26 mouse cellular contexts compared by ENCODE assay signal in the genomic region with DNA sequence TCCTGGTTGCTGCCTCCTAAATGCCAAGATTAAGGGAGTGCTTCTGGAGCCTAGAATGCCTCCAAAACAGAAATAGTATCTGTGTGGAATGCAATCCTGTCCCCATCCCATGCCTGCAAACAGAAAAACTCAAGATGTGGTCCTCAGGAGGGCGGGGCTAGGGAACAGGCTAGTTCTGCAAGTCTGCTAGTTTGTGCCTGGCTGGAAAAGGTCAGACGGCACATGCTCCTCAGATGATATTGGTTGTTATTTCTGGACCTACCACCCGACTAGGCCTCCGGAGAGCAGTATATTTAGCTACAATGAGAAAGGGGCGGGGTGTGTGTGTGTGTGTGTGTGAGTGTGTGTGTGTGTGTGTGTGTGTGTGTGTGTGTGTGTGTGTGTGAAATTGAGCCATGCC.
DNase-seq lines count a peak whose midpoint lies in the region; ATAC-seq and TF ChIP-seq lines count a peak whose summit lies in the region.
"Had no signal": no experiment of that assay in that cellular context is flagged by ENCODE, and none has a peak within 500 bp of the region (broad histone marks: within the 10 kb centered on the region; RNA-seq: fewer than 3 reads in every experiment).

No protein-coding gene starts in this region.

- H3K36me3 ChIP-seq in heart, embryonic 16.5 days (ENCODE audit: control insufficient read depth, insufficient read depth), result no peaks in the 10 kb centered on the region
- H3K36me3 ChIP-seq: embryonic facial prominence, embryonic 13.5 days; forebrain, embryonic 15.5 days; hindbrain, embryonic 15.5 days; intestine, embryonic 15.5 days; limb, embryonic 10.5 days; liver, embryonic 15.5 days; lung, embryonic 15.5 days; midbrain, embryonic 15.5 days; neural tube, embryonic 12.5 days had no signal

- H3K27ac ChIP-seq in gastrocnemius, adult 2 months, result peak overlapping the region; percentile 86
- H3K27ac ChIP-seq in heart, embryonic 16.5 days (ENCODE audit: low read length), result peak overlapping the region; percentile 68
- H3K27ac ChIP-seq: embryonic facial prominence, embryonic 13.5 days; forebrain, embryonic 15.5 days; hindbrain, embryonic 15.5 days; intestine, embryonic 15.5 days; left cerebral cortex, adult 2 months; limb, embryonic 10.5 days; liver, embryonic 15.5 days; lung, embryonic 15.5 days; macrophage; midbrain, embryonic 15.5 days; neural tube, embryonic 12.5 days had no signal

- peaks cover 12% of the 10 kb centered on the region; the same call in 1 of the 2 replicates for H3K4me1 ChIP-seq in heart, embryonic 16.5 days (ENCODE audit: control insufficient read depth, insufficient read depth, low read length)
- H3K4me1 ChIP-seq: embryonic facial prominence, embryonic 13.5 days; hindbrain, embryonic 15.5 days; intestine, embryonic 15.5 days; limb, embryonic 10.5 days; liver, embryonic 15.5 days; lung, embryonic 15.5 days; midbrain, embryonic 15.5 days; neural tube, embryonic 12.5 days had no signal

- H3K27me3 ChIP-seq in heart, embryonic 16.5 days (ENCODE audit: control insufficient read depth, insufficient read depth, low read length), result no peaks in the 10 kb centered on the region
- H3K27me3 ChIP-seq: embryonic facial prominence, embryonic 13.5 days; forebrain, embryonic 15.5 days; hindbrain, embryonic 15.5 days; intestine, embryonic 15.5 days; liver, embryonic 15.5 days; lung, embryonic 15.5 days; midbrain, embryonic 15.5 days; neural tube, embryonic 12.5 days had no signal

- DNase-seq in gastrocnemius, adult 2 months, result peak; percentile 80
- peak; percentile 46 to 76 for DNase-seq in gastrocnemius, adult 8-10 months (ENCODE audit: low spot score in 2 of 2)
- DNase-seq in heart, adult 9 months (ENCODE audit: low spot score in 2 of 2), result peak; percentile 38 to 50
- DNase-seq in left cerebral cortex, adult 9 months (ENCODE audit: low spot score in 2 of 2), result no peak
- DNase-seq in embryo, embryonic 11 days, result no peak
- DNase-seq in layer of hippocampus, adult 11-12 months (ENCODE audit: low spot score), result no peak
- DNase-seq in urinary bladder, postnatal 36 days (ENCODE audit: low spot score in 2 of 2), result no peak
- DNase-seq: adrenal gland, adult 8-10 months; cerebellum, adult 11-12 months; cerebellum, postnatal 10 days; kidney, adult 9 months; kidney, postnatal 14 days; liver; right cerebral cortex, postnatal 14 days had no signal

- intact Hi-C loops in gastrocnemius, adult 2 months (cut with DNase I), result loop anchor here (10.0 kb wide), 1 partner anchor 167 kb away; no protein-coding TSS in a partner anchor

- H3K9ac ChIP-seq in heart, embryonic 16.5 days (ENCODE audit: low read length), result no peak overlapping the region
- H3K9ac ChIP-seq: embryonic facial prominence, embryonic 13.5 days; forebrain, embryonic 15.5 days; hindbrain, embryonic 15.5 days; intestine, embryonic 15.5 days; liver, embryonic 15.5 days; lung, embryonic 15.5 days; midbrain, embryonic 15.5 days; neural tube, embryonic 12.5 days had no signal

- ATAC-seq in heart, embryonic 16.5 days (replicated peaks; ENCODE audit: extremely low read depth, insufficient read depth, low FRiP score), result peak; percentile 87
- ATAC-seq: forebrain, embryonic 15.5 days; intestine, embryonic 15.5 days; midbrain, embryonic 15.5 days had no signal

- H3K4me3 ChIP-seq in gastrocnemius, adult 2 months, result no peak overlapping the region
- H3K4me3 ChIP-seq in heart, embryonic 16.5 days (ENCODE audit: low read length), result no peak overlapping the region
- H3K4me3 ChIP-seq: embryonic facial prominence, embryonic 13.5 days; forebrain, embryonic 15.5 days; hindbrain, embryonic 15.5 days; intestine, embryonic 15.5 days; left cerebral cortex, adult 2 months; limb, embryonic 10.5 days; liver, embryonic 15.5 days; lung, embryonic 15.5 days; midbrain, embryonic 15.5 days; neural tube, embryonic 12.5 days had no signal

- TF ChIP-seq CTCF in gastrocnemius, adult 2 months (IDR thresholded peaks at IDR 0.05), result no peak

- no peak overlapping the region for H3K4me2 ChIP-seq in heart, embryonic 16.5 days (ENCODE audit: low read depth, low read length)
- H3K4me2 ChIP-seq: embryonic facial prominence, embryonic 13.5 days; forebrain, embryonic 15.5 days; hindbrain, embryonic 15.5 days; intestine, embryonic 15.5 days; liver, embryonic 15.5 days; lung, embryonic 15.5 days; midbrain, embryonic 15.5 days; neural tube, embryonic 12.5 days had no signal

- WGBS in heart, embryonic 16.5 days, result 33% methylated on average over 5 of the region's 5 CpGs

- no peaks in the 10 kb centered on the region; the same call in 1 of the 2 replicates for H3K9me3 ChIP-seq in heart, embryonic 16.5 days (replicated peaks; ENCODE audit: control insufficient read depth, low read length)
- H3K9me3 ChIP-seq: embryonic facial prominence, embryonic 13.5 days; forebrain, embryonic 15.5 days; hindbrain, embryonic 15.5 days; intestine, embryonic 15.5 days; limb, embryonic 10.5 days; liver, embryonic 15.5 days; lung, embryonic 15.5 days; midbrain, embryonic 15.5 days; neural tube, embryonic 12.5 days had no signal

Comparison
In these comparisons a context has a peak if more than half of its experiments do, and no peak if none do; other contexts are left out.
1. DNase-seq: peak in gastrocnemius, adult 2 months (single experiment), gastrocnemius, adult 8-10 months (2 of 2) and heart, adult 9 months (2 of 2); none in left cerebral cortex, adult 9 months (0 of 2), embryo, embryonic 11 days (single experiment), layer of hippocampus, adult 11-12 months (single experiment) and urinary bladder, postnatal 36 days (0 of 2).